Mouse (Mus musculus) lung, adult 2 months (tissue): ENCODE data around the gene Adamts2. TPM values are rescaled to one million over a fixed set of nuclear protein-coding genes. Genes with fewer than 3 reads are reported as not detected.

Source experiments
- DNase-seq: peaks from one replicate; pipeline ENCODE4 v3.0.0; 2022
- H3K4me1 ChIP-seq: fragments of 200-500 bp; 2 replicates; pipeline ENCODE4 v1.6.1; 2011; ENCODE audit warnings: low read length; ENCODE audit not compliant: control insufficient read depth, insufficient read depth
- H3K4me3 ChIP-seq: fragments of 200-500 bp; replicated peaks from 2 replicates; pipeline ENCODE3; 2011; ENCODE audit warnings: low read depth, mild to moderate bottlenecking, control low read depth, low read length; ENCODE audit errors: extremely low read depth
- CTCF ChIP-seq: fragments of 200-500 bp; IDR thresholded peaks from 2 replicates; pipeline ENCODE4 v1.5.1; 2011; ENCODE audit warnings: mild to moderate bottlenecking, low read length, control low read depth; ENCODE audit not compliant: insufficient read depth
- POLR2A ChIP-seq: fragments of 200-500 bp; IDR thresholded peaks from 2 replicates; pipeline ENCODE4 v1.6.1; 2011; ENCODE audit warnings: low read depth, mild to moderate bottlenecking, control low read depth, low read length, borderline replicate concordance; ENCODE audit errors: extremely low read depth
- WGBS: fragments of 180-500 bp; shearing (Covaris S2); methylation state at CpG from one replicate; pipeline ENCODE4 v1.1.7; 2018; 5-methylcytosine and 5-hydroxymethylcytosine counted together
- polyA plus RNA-seq: library from polyadenylated mRNA; depleted of rRNA; stranded (reverse); fragments of >200 nt; gene quantifications from 2 replicates; pipeline ENCODE4 v1.2.3, GENCODE M21; 2012

Gene Adamts2
- polyA plus RNA-seq, 1 experiment, result 27.4 TPM

DNA sequence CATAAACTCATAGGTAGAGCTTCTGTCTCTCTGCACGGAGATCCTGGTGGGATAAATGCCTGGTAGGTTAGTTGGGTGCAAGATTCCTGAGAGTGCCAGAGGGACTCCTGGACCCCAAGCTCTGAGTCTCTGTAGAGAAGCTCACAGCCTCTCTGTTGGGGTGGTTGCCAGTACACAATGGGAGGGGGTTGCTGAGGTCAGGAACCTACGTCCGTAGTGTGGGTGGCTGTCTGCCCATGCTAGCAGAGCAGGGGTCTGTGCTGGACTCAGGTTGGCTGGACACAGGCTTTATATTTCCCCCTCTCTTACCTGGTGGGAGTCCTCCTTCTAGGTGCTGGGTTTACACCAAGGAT is 37.0 kb downstream of the Adamts2 start:
- H3K4me1 ChIP-seq, result no peaks in the 10 kb centered on the region
- WGBS, result 74% methylated on average over 3 of the region's 3 CpGs
- no peak overlapping the region for H3K4me3 ChIP-seq
- no peak for DNase-seq
- TF ChIP-seq POLR2A (no peak), CTCF (no peak)

- H3K4me3 ChIP-seq, result no peak overlapping the region
- TF ChIP-seq CTCF (no peak), POLR2A (no peak)
- 18% methylated on average over 3 of the region's 3 CpGs for WGBS
- no peak for DNase-seq
- peaks cover 2% of the 10 kb centered on the region; the same call in 1 of the 2 replicates for H3K4me1 ChIP-seq
Measured at GRCm38 (mm10) chr11:50642583-50642982, 40.7 kb downstream of the Adamts2 start.

DNA sequence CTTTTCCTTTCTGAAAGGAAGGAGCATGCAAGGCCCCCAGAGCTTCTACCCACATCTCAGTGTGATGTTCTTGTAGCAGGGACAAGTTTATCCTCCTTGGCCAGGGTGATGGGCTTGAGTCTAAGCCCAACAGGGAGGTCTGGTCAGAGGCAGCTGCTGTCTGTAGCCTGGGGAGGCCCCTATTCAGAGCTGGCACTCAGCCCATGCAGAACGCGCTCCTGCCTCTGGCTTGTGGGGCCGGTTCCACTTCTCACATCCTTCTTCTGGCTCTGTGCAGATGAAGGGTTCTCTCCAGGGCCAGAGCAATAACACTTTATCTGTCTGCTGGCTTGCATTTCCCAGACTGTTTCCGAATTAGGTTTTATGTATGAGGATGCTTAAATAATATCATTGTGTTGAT is 44.3 kb downstream of the Adamts2 start:
- 45% methylated on average over 4 of the region's 4 CpGs for WGBS
- DNase-seq, result no peak

DNA sequence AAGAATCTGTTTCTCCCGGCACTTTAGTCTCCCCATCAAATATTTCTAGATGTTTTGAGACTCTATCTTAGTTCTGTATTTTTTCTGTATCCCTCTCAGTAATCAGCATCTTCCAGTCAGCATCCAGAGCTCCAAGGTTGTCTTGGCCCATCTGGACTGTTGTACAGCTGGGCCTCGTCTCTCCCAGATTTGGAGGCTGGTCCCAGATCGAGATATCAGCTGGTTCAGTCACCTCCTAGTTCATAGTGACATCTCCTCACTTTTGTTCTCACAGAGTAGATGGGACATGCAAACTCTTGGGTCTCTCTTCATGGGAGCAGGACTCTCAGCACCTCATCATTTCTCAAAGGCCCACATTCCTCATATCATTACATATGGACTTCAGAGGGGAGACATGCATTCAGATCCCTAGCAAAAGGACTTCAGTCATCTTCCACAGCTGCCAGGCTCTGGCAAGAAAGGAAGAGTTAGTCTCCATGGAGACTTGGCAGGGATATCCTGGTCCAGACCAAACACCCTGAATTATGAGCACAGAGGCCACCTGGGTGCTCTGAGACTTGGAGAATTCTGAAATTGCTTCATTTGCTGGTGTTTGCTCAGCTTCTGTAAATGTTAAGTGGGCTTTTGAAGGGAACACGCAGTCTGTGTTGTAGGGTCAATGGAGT is 46.4 kb downstream of the Adamts2 start:
- TF ChIP-seq POLR2A (no peak), CTCF (no peak)
- H3K4me1 ChIP-seq, result peaks cover 5% of the 10 kb centered on the region; the same call in 1 of the 2 replicates
- no peak for DNase-seq
- 65% methylated on average over 4 of the region's 4 CpGs for WGBS
- no peak overlapping the region for H3K4me3 ChIP-seq

More for the DNA sequence above, 44.3 kb downstream of the Adamts2 start:
- no peak for TF ChIP-seq POLR2A
- TF ChIP-seq CTCF, result no peak
- Histone ChIP-seq H3K4me1 (peaks cover 5% of the 10 kb centered on the region; the same call in 1 of the 2 replicates), H3K4me3 (no peak overlapping the region)

- 67% methylated on average over 2 of the region's 2 CpGs for WGBS
- Histone ChIP-seq H3K4me1 (peaks cover 5% of the 10 kb centered on the region; the same call in 1 of the 2 replicates), H3K4me3 (no peak overlapping the region)
- DNase-seq, result no peak
- TF ChIP-seq POLR2A, result no peak
- no peak for TF ChIP-seq CTCF
Measured at GRCm38 (mm10) chr11:50650037-50650436, 48.2 kb downstream of the Adamts2 start.

GRCm38 (mm10) chr11:50653746-50654431 is 52.0 kb downstream of the Adamts2 start:
- TF ChIP-seq CTCF (no peak), POLR2A (no peak)
- H3K4me3 ChIP-seq, result no peak overlapping the region
- H3K4me1 ChIP-seq, result peaks cover under 1% of the 10 kb centered on the region; the same call in 1 of the 2 replicates
- whole genome bisulfite sequencing, result 51% methylated on average over 9 of the region's 9 CpGs
- no peak for DNase-seq

GRCm38 (mm10) chr11:50658826-50659225 is 56.9 kb downstream of the Adamts2 start:
- H3K4me1 ChIP-seq, result no peaks in the 10 kb centered on the region
- no peak for DNase-seq
- TF ChIP-seq CTCF, result no peak
- no peak for TF ChIP-seq POLR2A
- 69% methylated on average over 6 of the region's 6 CpGs for WGBS
- no peak overlapping the region for H3K4me3 ChIP-seq

DNA sequence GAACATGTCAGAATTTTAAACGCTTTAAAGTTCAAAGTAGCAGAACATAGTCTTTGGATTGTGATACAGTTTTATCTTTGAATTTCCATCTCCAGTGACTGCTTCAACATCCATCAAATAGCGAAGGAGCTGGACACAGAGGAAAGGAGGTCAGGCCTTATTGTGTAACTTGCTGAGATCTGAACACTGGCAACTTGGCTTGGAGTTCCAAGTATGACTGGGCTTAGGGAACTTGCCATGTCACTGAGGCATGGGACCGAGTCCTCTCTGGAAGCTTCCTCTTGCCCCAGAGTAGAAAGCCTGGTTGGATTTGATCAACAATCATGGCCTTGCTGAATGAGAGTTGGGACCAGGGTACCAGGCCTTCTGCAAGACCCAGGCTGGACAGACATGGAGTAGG is 60.3 kb downstream of the Adamts2 start:
- DNase-seq, result no peak
- H3K4me1 ChIP-seq, result no peaks in the 10 kb centered on the region
- WGBS, result 69% methylated on average over 3 of the region's 3 CpGs
- TF ChIP-seq POLR2A (no peak), CTCF (no peak)
- no peak overlapping the region for H3K4me3 ChIP-seq

GRCm38 (mm10) chr11:50664826-50665225 is 62.9 kb downstream of the Adamts2 start:
- Histone ChIP-seq H3K4me3 (no peak overlapping the region), H3K4me1 (no peaks in the 10 kb centered on the region)
- TF ChIP-seq POLR2A, result no peak
- no peak for TF ChIP-seq CTCF
- WGBS, result 62% methylated on average over 4 of the region's 4 CpGs
- no peak for DNase-seq
